Mouse (Mus musculus): ENCODE measurements at regions not wholly inside any gene's neighbourhood (a gene's known extent, or its start where the extent isn't known, plus 50 kb on each side); places are given as distances from the start of the nearest gene placed in this dataset.

- DNase-seq (ENCODE audit: low spot score in 2 of 2): no peak
Measured at GRCm38 (mm10) chr15:94219907-94220306, 245.3 kb downstream of the Adamts20 start.

DNA sequence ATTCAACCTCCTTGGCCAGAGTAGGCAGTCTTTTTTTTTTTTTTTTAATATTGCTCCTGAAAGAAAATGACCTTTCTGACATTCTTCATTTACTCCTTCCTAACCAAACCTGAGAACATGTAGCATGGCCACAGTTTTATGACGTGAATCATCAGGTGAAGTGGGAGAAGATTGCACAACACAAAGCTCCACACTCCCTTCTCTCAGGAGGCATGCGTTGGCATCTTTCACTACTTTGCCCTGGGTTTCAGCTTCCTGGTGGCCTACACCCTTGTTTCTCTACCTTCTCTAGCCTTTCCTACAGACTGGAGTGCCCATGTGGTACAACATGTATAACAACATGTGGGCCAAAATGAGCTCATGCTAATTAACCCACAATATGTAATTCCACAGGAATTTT is 248.5 kb downstream of the Adamts20 start:
- DNase-seq (ENCODE audit: low spot score in 2 of 2): no peak

GRCm38 (mm10) chr15:94214440-94214839 is 250.8 kb downstream of the Adamts20 start:
- no peak for DNase-seq (ENCODE audit: low spot score in 2 of 2)

GRCm38 (mm10) chr15:94213393-94213792 is 251.8 kb downstream of the Adamts20 start:
- no peak for DNase-seq (ENCODE audit: low spot score in 2 of 2)

- DNase-seq (ENCODE audit: low spot score in 2 of 2): no peak
Measured at GRCm38 (mm10) chr15:94208476-94208875, 256.7 kb downstream of the Adamts20 start.

- no peak for DNase-seq (ENCODE audit: low spot score in 2 of 2)
Measured at GRCm38 (mm10) chr15:94206454-94206853, 258.8 kb downstream of the Adamts20 start.

DNA sequence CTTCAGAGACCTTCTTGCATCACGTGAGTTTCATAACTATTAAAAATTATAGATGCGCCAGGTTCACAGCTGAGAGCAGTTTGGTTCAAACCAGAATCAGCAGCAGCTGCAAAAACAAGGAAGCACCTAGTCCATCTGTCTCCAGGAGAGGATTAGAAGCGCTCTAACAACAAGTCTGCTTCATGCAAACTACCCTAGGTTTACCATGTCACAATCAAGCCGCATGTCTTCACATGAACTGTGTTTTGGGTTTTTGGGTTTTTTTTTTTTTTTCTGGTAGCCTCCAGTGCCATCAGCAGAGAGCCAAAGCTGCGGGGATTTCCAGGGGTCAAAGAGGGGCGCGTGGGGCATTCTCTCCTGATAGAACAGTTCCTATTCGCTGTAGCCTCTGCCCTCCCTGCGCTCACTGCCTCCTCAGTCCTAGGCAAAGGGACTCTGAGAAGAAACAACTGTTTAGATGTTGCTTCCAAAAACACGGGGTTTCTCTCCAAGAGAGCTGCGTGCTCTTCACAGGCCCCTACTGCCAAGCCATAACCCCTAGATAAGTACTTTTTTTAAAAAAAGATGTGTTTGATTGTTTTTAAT is 259.8 kb downstream of the Adamts20 start:
- no peak for DNase-seq (ENCODE audit: low spot score in 2 of 2)

DNA sequence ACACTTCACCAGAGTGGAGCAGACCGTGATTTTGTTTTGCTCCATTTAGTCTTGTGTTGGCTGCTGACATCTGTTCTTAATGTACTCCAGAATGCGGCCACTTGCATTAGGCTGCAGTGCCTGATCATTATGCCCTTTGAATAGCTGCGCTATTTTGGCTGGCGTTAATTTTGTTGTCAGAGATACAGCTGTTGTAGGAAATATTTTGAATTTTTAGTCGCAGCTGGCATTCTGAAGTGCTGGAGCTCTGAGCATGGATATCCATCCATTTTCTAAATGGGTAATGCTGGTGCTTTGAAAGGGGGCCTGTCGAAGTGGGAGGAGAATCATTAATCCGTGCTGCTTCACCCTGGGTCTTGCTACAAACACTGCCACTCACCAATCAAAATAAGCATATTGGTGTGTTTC is 275.1 kb downstream of the Adamts20 start:
- DNase-seq (ENCODE audit: low spot score in 2 of 2): no peak

- no peak for DNase-seq (ENCODE audit: low spot score in 2 of 2)
Measured at GRCm38 (mm10) chr15:94187588-94187987, 277.6 kb downstream of the Adamts20 start.

GRCm38 (mm10) chr15:94183663-94184375 is 281.4 kb downstream of the Adamts20 start:
- no peak for DNase-seq (ENCODE audit: low spot score in 2 of 2)

GRCm38 (mm10) chr15:94174083-94174482 is 291.1 kb downstream of the Adamts20 start:
- no peak for DNase-seq (ENCODE audit: low spot score in 2 of 2)

GRCm38 (mm10) chr15:94160806-94161205 is 304.4 kb downstream of the Adamts20 start:
- DNase-seq (ENCODE audit: low spot score in 2 of 2): peak; percentile 6 to 26

DNA sequence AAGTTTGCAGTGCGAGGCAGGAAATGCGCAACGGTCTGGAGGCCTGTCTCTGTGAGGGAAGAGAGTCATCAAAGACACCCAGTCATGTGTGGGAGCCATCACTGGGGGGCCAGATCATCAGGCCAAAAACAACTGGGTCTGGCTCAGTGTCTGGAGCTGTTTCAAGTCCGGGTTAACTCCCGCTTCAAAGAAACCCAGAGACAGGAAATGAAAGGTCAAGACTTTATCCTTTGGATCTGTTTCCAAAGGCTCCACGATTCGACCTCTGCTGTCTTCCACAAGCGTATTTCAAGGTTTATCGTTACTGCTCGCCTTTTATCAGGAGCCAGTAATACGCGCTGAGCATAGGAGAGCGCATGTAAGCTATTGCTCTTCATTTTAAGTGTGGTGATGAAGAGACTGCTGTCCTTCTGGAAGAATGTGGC is 325.7 kb downstream of the Adamts20 start:
- no peak for DNase-seq (ENCODE audit: low spot score in 2 of 2)

DNA sequence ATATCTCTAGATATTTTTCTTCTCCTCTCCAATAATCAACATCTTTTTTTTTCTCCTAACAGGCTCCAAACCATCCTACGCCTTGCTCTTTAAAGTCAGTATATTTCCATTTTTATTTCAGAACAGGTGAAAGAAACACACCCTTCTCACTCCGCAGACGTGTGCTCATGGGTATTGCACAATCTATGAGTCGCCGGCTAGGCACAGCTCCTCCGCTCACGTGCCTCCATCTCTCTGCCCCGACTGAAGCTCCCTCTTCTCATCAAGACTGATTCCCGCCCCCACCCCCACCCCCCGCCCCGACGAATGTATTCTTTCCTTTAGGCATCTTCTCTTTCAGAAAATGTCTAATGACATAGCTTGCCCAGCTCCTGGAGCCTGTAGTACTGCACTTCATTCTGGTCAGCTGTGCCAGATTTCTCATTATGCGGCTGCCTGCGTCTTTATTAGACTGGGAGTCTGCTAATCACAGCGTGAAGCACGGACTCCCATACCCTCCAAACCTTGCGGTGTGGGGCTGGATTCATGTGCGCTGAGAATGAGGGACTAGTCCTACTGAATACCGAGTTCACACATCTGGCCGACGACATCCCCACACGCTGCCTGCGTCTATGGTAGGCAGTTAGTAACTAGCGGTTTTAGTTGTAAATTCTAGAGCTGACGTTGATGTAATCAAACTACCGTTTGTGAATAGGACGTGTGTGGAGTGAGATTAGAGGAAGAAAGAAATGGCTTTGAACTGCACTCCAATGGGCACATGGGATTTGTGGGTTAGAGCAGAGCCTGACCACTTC is 327.9 kb downstream of the Adamts20 start:
- peak in 1 of 2 experiments; percentile 8 for DNase-seq (ENCODE audit: low spot score in 2 of 2)

DNA sequence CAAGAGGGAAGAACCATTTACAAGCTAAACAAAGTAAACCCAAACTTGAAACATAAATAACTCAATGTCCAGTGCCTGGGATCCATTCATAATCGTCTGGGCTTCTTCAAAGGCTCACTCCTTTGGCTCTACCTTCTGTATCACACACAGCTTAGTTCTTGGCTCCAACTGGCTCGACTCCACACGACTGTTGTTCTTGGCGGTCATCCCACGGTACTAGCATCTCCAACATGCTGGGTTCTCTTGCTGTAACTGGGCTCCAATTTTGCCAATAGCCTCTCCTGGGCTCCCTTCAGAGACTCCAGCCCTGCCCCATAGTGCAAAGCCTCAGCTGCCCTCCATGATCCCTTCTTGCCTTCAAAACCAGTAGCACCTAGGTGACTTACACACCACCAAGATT is 352.4 kb downstream of the Adamts20 start:
- DNase-seq (ENCODE audit: low spot score in 2 of 2): no peak

- DNase-seq (ENCODE audit: low spot score in 2 of 2): no peak
Measured at GRCm38 (mm10) chr15:94107186-94107716, 358.0 kb downstream of the Adamts20 start.

GRCm38 (mm10) chr15:94090644-94091043 is 374.6 kb downstream of the Adamts20 start:
- DNase-seq (ENCODE audit: low spot score in 2 of 2): no peak

- DNase-seq (ENCODE audit: low spot score in 2 of 2): no peak
Measured at GRCm38 (mm10) chr15:94089856-94090255, 375.4 kb downstream of the Adamts20 start.

DNA sequence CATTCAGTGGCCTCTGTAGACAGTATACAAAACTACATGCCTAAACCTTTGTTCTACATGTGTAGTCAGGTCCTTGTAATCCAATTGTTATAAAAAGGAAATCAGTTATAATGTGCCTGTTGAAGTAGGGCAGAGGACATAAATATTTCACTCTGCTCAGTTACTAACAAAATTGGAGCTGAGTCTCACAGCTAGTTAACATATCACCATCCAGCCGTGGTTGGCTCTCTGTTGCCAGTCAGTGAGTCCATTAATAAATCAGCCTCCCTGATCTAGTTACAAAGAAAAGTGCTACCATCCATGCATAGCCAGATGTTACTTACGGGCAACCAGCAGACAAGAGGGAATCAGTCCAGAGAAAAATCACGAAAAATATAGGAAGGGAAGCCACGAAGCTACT is 382.8 kb downstream of the Adamts20 start:
- no peak for DNase-seq (ENCODE audit: low spot score in 2 of 2)

- no peak for DNase-seq (ENCODE audit: low spot score in 2 of 2)
Measured at GRCm38 (mm10) chr15:94077056-94077455, 388.2 kb downstream of the Adamts20 start.

DNA sequence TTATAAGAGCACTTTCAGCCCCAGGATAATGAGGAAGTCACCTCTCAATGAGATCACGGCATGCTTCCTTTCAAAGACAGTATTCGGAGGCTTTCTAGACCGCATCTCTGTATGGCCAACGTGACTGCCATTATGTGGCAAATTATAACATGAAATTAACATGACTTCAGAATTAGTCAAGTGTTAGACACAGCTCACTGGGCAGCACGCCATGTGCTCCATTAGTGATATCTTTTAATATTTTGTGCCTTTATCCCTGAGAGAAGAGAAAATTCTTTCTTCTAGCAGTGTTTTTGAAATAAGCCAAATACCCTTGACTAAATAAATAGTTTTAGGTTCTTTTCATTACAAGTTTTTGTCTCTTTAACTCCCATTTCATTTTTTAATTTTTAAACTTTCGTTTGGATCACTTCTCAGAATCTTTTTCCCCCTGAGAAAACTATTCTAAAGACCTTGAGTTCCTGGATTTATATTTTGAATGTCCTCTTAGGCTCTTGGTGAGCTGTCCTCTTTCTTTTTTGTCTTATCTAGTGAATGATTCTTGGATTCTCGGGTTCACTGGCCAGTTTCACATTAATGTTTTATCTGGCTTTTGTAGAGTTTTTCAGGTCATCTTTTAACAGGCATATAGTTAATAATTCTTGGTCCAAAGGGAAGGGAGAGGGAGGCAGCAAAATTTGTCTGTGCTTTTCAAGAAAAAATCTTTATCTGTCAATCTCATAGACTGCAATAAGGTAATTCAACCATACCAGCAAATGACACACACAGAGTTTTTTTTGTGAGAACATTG is 390.9 kb downstream of the Adamts20 start:
- no peak for DNase-seq (ENCODE audit: low spot score in 2 of 2)

GRCm38 (mm10) chr15:94067721-94068120 is 397.5 kb downstream of the Adamts20 start:
- no peak for DNase-seq (ENCODE audit: low spot score in 2 of 2)

Data from right cerebral cortex, adult 2 months (tissue).